Mouse (Mus musculus): ENCODE results near the gene Pnpla3.

GRCm38 (mm10) chr15:84235646-84236045 is 68.0 kb downstream of the Pnpla3 start:
- no peak for TF ChIP-seq CTCF (IDR thresholded peaks at IDR 0.05; ENCODE audit: insufficient read depth, low read depth, low read length)
- TF ChIP-seq POLR2A (IDR thresholded peaks at IDR 0.05; ENCODE audit: insufficient read depth, low read depth, low read length), result no peak

Measured in olfactory bulb, adult 2 months (tissue).